Mouse (Mus musculus) embryonic facial prominence, embryonic 15.5 days (tissue): ENCODE data around the gene Cdk2ap2. TPM values are rescaled to one million over a fixed set of nuclear protein-coding genes. Genes with fewer than 3 reads are reported as not detected.

Experiments
- ATAC-seq: fragments of 200-750 bp; cut with Nextera tagmentation; 2 replicates; pipeline ENCODE4 v1.8.0; 2017; ENCODE audit warnings: low read depth, moderate TSS enrichment; ENCODE audit not compliant: insufficient number of reproducible peaks, low FRiP score, low TSS enrichment
- H3K27ac ChIP-seq: fragments of 300-500 bp; sonication (generic); replicated peaks from 2 replicates; pipeline ENCODE4 v1.5.1; 2015; ENCODE audit warnings: mild to moderate bottlenecking, inconsistent platforms
- H3K27me3 ChIP-seq: fragments of 300-500 bp; sonication (generic); 2 replicates; pipeline ENCODE4 v1.6.1; 2015; ENCODE audit warnings: inconsistent platforms
- H3K36me3 ChIP-seq: fragments of 300-500 bp; sonication (generic); 2 replicates; pipeline ENCODE4 v1.6.1; 2015; ENCODE audit warnings: mild to moderate bottlenecking, inconsistent platforms
- H3K4me1 ChIP-seq: fragments of 300-500 bp; sonication (generic); 2 replicates; pipeline ENCODE4 v1.6.1; 2015; ENCODE audit warnings: inconsistent platforms
- H3K4me2 ChIP-seq: fragments of 300-500 bp; sonication (generic); replicated peaks from 2 replicates; pipeline ENCODE4 v1.6.1; 2015; ENCODE audit warnings: mild to moderate bottlenecking, inconsistent platforms
- H3K4me3 ChIP-seq: fragments of 300-500 bp; sonication (generic); replicated peaks from 2 replicates; pipeline ENCODE4 v1.5.1; 2015; ENCODE audit warnings: mild to moderate bottlenecking, inconsistent platforms
- H3K9ac ChIP-seq: fragments of 300-500 bp; sonication (generic); 2 replicates; pipeline ENCODE4 v1.6.1; 2015; ENCODE audit warnings: inconsistent platforms
- H3K9me3 ChIP-seq: fragments of 300-500 bp; sonication (generic); replicated peaks from 2 replicates; pipeline ENCODE4 v1.6.1; 2016; ENCODE audit warnings: inconsistent platforms
- WGBS: fragments of 180-500 bp; shearing (Covaris S2); methylation state at CpG from one replicate; pipeline ENCODE4 v1.1.7; 2015; 5-methylcytosine and 5-hydroxymethylcytosine counted together
- polyA plus RNA-seq: library from polyadenylated mRNA; unstranded; fragments of >200 nt; fragmentation: Nextera tagmentation; extraction: Ambion mirVana; gene quantifications from 2 replicates; pipeline ENCODE4 v1.2.1, GENCODE M21; 2015

Gene Cdk2ap2
- polyA plus RNA-seq, 1 experiment from 2014 or later = 92.8 TPM

DNA sequence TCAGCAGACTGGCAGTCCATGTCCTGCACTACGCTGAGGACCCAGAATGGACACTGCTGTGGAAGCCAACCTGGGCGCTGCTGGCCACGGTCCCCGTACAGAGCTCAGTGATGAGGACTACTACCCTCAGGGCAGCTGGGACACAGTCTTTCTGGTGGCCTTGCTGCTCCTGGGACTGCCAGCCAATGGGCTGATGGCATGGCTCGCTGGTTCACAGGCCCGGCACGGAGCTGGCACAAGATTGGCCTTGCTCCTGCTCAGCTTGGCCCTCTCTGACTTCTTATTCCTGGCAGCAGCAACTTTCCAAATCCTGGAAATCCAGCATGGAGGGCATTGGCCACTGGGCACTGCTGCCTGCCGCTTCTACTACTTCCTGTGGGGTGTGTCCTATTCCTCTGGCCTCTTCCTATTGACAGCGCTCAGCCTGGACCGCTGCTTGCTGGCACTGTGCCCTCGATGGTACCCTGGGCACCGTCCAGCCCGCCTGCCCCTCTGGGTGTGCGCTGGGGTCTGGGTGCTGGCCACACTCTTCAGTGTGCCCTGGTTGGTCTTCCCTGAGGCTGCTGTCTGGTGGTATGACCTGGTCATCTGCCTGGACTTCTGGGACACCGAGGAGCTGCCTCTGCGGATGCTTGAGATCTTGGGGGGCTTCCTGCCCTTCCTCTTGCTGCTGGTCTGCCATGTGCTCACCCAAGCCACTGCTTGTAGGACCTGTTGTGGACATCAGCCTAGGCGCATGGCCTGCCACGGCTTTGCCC, 45.6 kb downstream of the Cdk2ap2 start:
- Histone ChIP-seq H3K27ac (no peak overlapping the region), H3K4me2 (no peak overlapping the region), H3K9ac (no peak overlapping the region), H3K27me3 (no peaks in the 10 kb centered on the region), H3K36me3 (no peaks in the 10 kb centered on the region), H3K4me1 (no peaks in the 10 kb centered on the region), H3K9me3 (no peaks in the 10 kb centered on the region), H3K4me3 (no peak overlapping the region)
- ATAC-seq = no peak
- WGBS = 86% methylated on average over 18 of the region's 18 CpGs

DNA sequence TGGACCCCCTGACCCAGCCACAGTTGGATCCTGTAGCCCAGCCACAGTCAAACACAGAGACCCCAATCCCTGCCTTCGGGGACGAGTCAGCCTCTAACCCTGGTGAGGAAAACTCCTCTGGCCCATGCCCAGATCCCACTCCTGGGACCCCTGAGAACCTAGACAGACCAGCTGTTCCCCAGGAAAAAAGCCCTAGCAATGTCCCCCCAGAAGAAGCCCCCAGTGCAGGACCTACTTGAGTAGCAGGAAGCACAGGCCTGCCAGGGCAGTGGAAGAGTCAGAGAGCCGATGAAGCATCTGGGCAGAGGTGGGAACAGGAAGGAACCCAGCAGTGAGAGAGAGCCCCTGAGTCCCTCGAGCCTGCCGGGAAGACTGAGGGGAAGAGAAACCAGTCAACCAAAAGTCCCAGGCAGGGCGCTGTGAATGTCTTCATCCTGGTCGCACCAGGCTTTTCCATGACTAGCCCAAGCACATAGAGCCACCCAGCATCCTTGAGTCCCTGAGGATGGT, 46.8 kb downstream of the Cdk2ap2 start, which contains the start of gene Cabp4:
Cabp4 (minus strand) TSS at position 275 of the 510 bp plus-strand sequence.
- Histone ChIP-seq H3K36me3 (no peaks in the 10 kb centered on the region), H3K4me3 (no peak within 1 kb of the TSS), H3K9me3 (no peaks in the 10 kb centered on the region), H3K4me1 (peaks cover 6% of the 10 kb centered on the region), H3K9ac (no peak within 1 kb of the TSS), H3K4me2 (no peak within 1 kb of the TSS), H3K27ac (no peak within 1 kb of the TSS), H3K27me3 (no peaks in the 10 kb centered on the region)
- 70% methylated on average over 7 of the region's 7 CpGs for WGBS
- no peak for ATAC-seq

DNA sequence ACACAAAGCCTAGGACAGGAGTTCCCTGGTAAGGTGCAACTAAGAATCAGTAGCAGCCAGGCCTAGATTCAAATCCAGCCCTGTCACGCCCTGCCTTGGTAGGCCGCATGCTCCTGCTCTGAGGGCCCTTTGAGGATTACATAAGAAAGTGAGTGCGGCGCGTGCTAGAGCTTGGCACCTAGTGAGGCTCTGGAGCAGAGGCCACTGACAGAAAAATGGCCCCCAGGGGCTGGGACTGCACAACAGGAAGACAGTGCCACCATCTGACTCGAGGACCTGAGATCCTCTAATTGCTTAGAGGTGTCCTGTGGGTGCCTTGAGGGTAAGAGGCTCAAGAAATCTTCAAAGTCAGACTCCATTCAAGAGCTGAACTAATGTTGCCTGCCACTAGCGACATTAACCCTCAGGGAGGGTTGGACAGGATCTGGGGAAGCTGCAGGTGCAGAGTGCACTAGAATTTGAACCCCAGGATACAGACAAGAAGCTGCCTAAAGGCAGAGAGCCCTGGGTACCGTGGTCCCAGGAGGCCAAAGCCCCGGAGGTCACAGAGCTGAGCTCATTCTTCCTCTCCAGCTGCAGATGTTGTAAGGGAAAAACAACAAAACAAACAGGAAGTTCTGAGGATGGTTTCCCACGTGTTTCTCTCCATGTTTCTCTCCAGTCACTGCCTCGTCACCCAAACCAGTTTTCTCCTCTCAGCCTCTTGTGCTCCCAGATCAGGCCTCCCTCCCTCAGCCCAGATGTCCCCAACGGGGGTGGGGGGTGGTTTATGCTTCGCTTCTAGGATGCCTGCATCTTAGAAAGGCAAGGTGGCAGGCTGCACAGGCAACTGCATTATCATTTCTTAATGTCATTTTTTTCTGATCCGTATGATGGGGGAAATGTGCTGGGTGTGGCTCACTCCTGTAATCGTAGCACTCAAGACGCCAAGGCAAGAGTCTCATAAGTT, 47.8 kb downstream of the Cdk2ap2 start:
- WGBS = 63% methylated on average over 16 of the region's 16 CpGs
- H3K27me3 ChIP-seq = no peaks in the 10 kb centered on the region
- H3K9ac ChIP-seq = no peak overlapping the region
- no peak for ATAC-seq
- no peak overlapping the region for H3K27ac ChIP-seq
- H3K4me1 ChIP-seq = peaks cover 17% of the 10 kb centered on the region
- H3K4me3 ChIP-seq = no peak overlapping the region
- H3K4me2 ChIP-seq = no peak overlapping the region
- no peaks in the 10 kb centered on the region for H3K36me3 ChIP-seq
- H3K9me3 ChIP-seq = no peaks in the 10 kb centered on the region

DNA sequence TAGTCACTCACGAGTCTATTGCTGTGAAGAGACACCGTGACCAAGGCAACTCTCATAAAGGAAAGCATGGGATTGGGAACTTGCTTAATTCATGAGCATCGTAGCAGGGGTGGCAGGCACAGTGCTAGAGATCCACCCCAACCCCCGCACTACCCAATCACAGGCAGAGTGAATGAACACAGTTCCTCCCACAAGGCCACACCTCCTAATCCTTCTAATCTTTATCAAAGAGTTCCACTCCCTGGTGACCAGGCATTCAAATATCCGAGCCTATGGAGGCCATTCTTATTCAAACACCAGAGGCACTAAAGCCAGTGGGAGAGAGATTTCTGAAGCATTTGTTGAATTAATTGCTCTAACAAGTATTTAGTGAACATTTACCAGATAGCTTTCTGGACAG, 49.0 kb downstream of the Cdk2ap2 start:
- no peak overlapping the region for H3K9ac ChIP-seq
- H3K4me1 ChIP-seq = peaks cover 22% of the 10 kb centered on the region
- H3K4me2 ChIP-seq = no peak overlapping the region
- no peak for ATAC-seq
- peaks cover 11% of the 10 kb centered on the region for H3K36me3 ChIP-seq
- no peaks in the 10 kb centered on the region for H3K27me3 ChIP-seq
- WGBS = 92% methylated on average over 5 of the region's 5 CpGs
- H3K27ac ChIP-seq = no peak overlapping the region
- H3K4me3 ChIP-seq = no peak overlapping the region
- no peaks in the 10 kb centered on the region for H3K9me3 ChIP-seq

DNA sequence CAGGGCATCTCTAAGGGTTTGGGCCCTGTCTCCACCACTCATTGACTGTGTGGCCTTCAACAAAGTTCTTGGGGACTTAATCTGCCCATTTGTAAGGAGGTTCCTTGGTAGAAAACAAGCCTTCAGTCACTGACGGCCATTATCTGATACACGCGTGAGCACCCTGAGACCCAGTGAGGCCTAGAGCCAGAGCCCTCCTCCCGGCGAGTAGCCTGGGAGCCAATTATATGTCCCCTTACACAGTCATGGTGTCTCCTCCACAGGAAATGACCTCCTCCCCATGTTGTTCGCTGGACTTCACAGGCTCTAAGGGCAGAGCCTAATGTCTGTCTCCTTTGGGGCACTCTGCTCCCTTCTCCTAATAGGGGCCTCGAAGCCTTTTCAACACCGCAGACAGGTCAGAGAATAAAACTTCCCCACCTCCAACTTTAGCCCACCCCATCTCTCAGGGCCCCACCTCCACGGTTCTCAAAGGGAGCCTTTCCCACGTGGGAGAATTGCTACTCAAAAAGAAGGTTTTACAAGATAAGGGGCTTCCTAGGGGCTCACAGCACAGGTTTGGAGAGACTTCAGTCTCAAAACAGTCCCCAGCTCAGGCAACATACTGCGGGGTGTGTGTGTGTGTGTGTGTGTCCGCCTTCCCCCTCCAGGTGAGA, 49.5 kb downstream of the Cdk2ap2 start:
- Histone ChIP-seq H3K4me3 (no peak overlapping the region), H3K9me3 (no peaks in the 10 kb centered on the region), H3K27me3 (no peaks in the 10 kb centered on the region), H3K4me1 (peaks cover 22% of the 10 kb centered on the region), H3K9ac (no peak overlapping the region), H3K4me2 (no peak overlapping the region), H3K27ac (no peak overlapping the region), H3K36me3 (peaks cover 16% of the 10 kb centered on the region)
- no peak for ATAC-seq
- WGBS = 59% methylated on average over 12 of the region's 12 CpGs

DNA sequence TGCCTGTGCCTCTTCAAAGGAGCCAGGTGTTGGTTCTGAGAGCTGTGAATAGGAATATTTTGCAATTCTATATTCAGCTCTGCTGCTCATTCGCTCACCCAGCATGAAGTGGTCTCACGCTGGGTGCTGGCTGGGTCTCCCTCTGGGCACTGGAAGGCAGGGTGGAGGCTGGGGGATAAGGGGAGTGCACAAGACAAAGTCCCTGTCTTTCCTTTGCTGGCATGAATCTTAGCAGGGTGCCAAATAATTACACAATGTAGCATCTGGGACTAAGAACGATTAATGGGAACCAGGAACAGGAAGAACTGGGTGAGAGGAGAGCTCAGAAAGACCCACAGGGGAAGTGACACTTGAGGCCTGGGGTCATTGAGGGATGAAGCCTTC, 50.0 kb downstream of the Cdk2ap2 start:
- H3K9me3 ChIP-seq = no peaks in the 10 kb centered on the region
- H3K4me1 ChIP-seq = peaks cover 22% of the 10 kb centered on the region
- H3K36me3 ChIP-seq = peaks cover 20% of the 10 kb centered on the region

DNA sequence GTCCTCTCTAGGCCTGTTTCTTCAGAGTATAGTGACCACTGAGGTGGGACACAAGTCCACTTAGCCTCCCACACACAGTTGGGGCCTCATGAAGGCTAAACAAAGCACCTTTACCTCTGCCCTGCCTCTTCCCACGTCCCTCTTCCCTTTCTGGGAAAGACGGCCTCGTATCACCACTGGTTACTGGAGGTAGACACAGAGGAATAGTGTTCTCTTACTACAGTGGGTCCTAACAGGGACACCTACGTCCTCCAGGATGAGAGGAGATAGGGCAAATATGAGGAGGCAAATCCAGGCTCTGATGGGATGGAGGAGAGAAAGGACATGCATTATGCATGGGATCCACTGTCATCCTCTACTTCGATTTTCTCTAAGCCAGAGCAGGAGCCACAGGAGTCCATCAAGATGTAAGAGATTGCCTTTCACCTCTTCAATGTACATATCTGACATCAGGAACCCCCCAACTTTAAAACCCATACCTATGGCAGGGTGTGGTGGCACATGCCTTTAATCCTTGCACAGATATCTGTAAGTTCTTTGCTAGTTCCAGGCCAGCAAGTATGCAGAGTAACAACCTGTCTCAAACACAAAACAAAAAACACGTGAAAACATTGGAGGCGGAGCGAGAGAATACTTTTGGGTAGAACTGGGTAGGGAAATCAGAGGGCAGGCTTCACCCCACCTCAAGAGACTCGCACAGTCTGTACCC, 51.0 kb downstream of the Cdk2ap2 start:
- WGBS = 35% methylated on average over 9 of the region's 9 CpGs
- H3K27me3 ChIP-seq = no peaks in the 10 kb centered on the region
- peaks cover 28% of the 10 kb centered on the region for H3K36me3 ChIP-seq
- H3K9me3 ChIP-seq = no peaks in the 10 kb centered on the region
- H3K4me2 ChIP-seq = peak overlapping the region; percentile 85
- peak overlapping the region; percentile 71 for H3K27ac ChIP-seq
- no peak for ATAC-seq
- H3K9ac ChIP-seq = peak overlapping the region; percentile 90
- H3K4me1 ChIP-seq = peaks cover 22% of the 10 kb centered on the region
- H3K4me3 ChIP-seq = peak overlapping the region; percentile 95

More for the DNA sequence above, 50.0 kb downstream of the Cdk2ap2 start:
- no peak overlapping the region for H3K4me2 ChIP-seq
- WGBS = 36% methylated on average over 3 of the region's 3 CpGs
- no peak overlapping the region for H3K4me3 ChIP-seq
- no peak overlapping the region for H3K27ac ChIP-seq
- no peak overlapping the region for H3K9ac ChIP-seq
- ATAC-seq = no peak
- no peaks in the 10 kb centered on the region for H3K27me3 ChIP-seq

DNA sequence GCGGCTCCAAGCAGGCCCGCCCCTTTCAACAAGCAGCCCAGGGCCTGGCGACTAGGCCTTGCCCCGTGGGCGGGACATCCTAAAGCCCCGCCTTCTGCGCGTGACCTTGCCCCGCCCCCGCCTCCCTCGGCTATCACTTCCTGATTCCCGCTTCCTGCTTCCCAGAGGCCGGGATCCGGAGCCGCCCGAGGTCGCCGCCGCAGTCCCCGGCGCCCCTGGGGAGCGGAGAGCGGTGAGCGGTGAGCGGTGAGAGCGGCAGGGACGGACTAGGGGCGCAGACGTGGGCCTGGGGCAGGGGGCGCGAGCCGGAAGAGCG, 51.5 kb downstream of the Cdk2ap2 start, which contains the start of gene Coro1b:
Coro1b (plus strand) TSS at position 129 of the 316 bp plus-strand sequence.
- Histone ChIP-seq H3K4me3 (peak within 1 kb of the TSS; percentile 95), H3K36me3 (peaks cover 33% of the 10 kb centered on the region), H3K9ac (peak within 1 kb of the TSS; percentile 90), H3K4me1 (peaks cover 22% of the 10 kb centered on the region), H3K9me3 (no peaks in the 10 kb centered on the region), H3K27me3 (no peaks in the 10 kb centered on the region), H3K27ac (peak within 1 kb of the TSS; percentile 80), H3K4me2 (peak within 1 kb of the TSS; percentile 85)
- under 1% methylated on average over 33 of the region's 33 CpGs for WGBS
- ATAC-seq = peak; percentile 94
